Mouse (Mus musculus): ENCODE measurements around the gene Pnpt1.

Pnpt1 gene

DNA sequence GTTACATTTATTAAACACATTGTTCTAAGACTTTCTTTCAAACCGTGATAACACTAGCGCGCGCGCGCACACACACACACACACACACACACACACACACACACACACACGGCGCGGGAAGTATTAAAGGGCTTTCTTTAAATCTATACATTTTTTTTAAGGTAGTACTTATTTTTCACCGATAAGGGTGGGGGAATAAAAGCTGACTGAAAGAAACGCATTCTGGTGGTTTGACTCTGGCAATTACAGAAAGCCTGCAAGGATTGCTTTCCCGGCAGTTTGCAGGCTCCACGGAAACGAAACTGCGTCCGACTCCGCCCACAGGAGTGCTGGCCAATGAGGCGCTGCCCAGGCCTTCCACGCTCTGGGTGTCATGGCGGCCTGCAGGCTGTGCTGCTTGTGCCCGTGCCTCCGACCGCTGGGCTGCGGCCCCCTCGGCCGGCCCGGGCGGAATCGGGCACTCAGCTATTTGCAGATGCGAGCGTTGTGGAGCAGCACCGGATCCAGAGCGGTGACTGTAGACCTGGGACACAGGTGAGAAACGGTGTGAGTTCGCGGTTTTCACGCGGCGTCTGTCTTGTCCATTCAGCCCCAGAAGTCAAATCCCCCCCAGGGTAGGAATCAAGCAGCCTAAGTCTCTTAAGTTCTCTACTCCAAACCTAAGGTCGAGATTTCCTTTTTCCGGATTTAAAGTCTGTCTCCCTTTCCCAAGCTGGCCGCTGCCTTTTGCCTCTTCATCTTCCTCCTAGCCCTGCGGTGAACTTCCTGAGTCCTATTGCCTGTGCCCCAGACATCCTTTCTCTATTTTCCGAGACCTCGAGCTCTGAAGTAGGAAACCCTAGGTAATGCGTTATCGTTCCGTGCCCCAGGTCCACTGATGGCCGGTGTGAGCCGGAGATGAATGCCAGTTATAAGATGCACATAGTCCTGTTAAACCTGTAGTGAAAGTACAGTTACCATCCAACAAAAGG, at the start of gene Pnpt1:
TSS of gene Pnpt1 (plus strand) at position 360 of the 971 bp plus-strand sequence.
- DNase-seq (ENCODE audit: low spot score), result peak; percentile 43

- no peak for DNase-seq (ENCODE audit: low spot score)
Observed at GRCm38 (mm10) chr11:29092403-29092802, 38.1 kb upstream of the Pnpt1 start.

- no peak for DNase-seq (ENCODE audit: low spot score)
Observed at GRCm38 (mm10) chr11:29098926-29099325, 31.6 kb upstream of the Pnpt1 start.

GRCm38 (mm10) chr11:29129862-29130384, 621 bp upstream of the Pnpt1 start:
- DNase-seq (ENCODE audit: low spot score), result no peak

GRCm38 (mm10) chr11:29140671-29141070, 10.1 kb downstream of the Pnpt1 start:
- DNase-seq (ENCODE audit: low spot score), result no peak

DNA sequence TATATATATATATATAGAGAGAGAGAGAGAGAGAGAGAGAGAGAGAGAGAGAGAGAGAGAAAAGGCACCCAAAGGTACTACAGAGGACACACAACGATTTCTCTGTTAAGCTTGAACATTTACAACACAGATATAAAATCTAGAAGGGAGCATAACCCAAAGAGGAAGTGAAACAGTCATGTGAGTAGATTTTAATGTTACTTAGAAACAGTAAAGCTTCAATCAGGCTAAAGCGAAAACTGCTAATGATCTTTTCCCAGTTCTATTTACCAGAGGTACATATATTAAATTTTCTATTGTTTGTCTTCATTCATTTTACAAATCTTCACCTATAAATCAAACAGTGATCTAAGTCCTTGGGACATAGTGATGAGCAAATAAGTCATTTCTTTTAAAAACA, 18.4 kb downstream of the Pnpt1 start:
- DNase-seq (ENCODE audit: low spot score), result no peak

- no peak for DNase-seq (ENCODE audit: low spot score)
Observed at GRCm38 (mm10) chr11:29163569-29163968, 33.0 kb downstream of the Pnpt1 start.

- peak; percentile 9 for DNase-seq (ENCODE audit: low spot score)
Observed at GRCm38 (mm10) chr11:29171959-29172391, 41.4 kb downstream of the Pnpt1 start.

DNA sequence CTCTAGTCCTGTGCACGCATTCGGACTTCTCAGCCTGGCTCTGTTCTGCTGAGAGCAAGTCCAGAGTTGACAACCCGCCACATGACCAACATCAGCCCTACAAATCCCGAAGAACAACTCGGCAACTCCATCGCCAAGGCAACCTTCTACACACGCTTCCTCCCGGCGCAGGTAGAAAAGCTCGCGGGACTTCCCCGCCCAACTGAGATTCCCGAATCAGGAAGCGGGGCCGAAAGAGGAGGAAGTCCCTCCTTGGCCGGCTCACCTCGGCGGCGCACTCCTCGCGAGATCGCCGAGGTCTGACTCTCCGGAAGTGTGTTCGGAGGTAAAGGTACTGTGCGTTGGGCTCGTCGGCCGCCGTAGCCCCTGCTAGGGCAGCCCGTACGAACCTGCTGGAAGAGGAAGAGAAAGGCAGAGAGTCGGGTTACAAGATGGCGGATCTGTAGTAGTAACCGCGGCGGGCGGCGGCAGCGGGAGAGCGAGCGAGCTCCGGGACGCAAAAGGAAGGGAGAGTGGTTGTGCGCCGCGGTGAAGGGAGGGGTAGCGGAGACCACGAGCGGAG, 42.1 kb downstream of the Pnpt1 start, which contains the start of gene Ppp4r3b:
TSS of gene Ppp4r3b (plus strand) at position 328 of the 562 bp plus-strand sequence.
- peak; percentile 89 for DNase-seq (ENCODE audit: low spot score)

DNA sequence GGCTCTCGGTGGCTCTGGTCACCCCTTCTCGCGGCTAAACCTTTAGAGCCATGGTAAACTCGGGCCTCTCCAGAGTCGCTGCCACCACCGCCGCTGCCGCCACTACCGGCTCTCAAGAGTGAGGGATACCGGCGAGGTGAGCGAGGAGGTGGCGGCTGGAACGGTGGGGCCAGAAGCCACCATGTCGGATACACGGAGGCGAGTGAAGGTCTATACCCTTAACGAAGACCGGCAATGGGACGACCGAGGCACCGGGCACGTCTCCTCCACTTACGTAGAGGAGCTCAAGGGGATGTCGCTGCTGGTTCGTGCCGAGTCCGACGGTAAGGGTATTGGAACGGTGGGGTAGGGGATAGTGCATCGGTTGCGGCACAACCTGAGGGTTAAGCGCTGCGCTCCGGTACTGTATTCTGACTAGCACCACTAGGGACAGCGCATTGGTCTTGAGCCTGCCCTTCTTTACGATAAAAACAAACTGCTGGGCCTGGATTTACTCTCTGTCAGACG, 42.6 kb downstream of the Pnpt1 start:
- DNase-seq (ENCODE audit: low spot score), result peak; percentile 12

DNA sequence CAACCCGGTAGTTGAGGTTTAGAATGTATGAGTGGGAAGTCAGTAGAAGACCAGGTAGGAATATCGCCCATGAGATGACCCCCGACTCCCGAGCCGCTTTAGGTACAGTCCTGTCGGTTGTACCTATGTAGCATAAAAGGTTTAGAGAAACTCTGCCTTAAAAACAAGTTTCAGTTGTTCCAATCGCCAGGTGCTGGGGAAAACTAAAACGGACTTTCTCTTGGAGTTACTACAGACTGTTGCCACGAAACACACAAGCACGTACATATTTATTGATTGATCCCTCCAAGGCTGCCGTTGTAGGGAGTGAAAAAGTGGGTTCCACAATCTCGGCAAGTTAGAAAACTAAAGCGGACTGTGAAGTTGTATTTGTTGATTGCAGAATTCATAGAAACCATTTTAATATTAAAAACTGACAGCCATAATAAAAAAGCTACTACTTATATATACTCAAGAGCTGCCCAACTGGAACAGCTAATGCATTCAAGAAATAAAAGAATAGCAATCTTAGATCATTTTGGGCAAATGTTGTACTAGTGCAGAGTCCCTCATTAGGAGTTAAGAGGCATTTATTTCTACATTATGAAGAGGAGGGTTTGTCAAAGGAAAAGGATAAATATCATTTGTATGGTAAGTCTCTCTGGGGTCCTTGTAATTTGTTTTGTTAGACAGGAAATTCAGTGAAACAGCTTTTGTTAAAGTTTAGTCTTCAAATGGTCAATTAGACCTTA, 43.3 kb downstream of the Pnpt1 start:
- no peak for DNase-seq (ENCODE audit: low spot score)

DNA sequence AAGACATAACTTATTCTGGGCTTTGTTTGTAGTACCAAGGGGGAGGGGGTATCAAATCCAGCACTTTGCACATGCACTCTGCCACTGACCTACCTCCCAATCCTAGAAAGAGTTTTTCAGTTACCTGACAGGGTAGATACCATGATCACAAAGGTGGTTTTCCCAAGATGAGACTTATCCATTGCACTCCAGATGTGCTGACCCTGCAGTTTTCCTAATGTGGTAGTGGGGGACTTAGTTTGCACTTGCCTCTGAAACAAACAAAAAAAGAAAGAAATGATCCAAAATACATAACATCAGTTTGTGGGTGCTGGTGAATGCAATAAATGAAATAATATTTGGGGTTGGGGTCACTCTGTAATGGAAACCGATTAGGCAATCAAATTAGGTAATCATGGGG, 48.8 kb downstream of the Pnpt1 start:
- no peak for DNase-seq (ENCODE audit: low spot score)

DNA sequence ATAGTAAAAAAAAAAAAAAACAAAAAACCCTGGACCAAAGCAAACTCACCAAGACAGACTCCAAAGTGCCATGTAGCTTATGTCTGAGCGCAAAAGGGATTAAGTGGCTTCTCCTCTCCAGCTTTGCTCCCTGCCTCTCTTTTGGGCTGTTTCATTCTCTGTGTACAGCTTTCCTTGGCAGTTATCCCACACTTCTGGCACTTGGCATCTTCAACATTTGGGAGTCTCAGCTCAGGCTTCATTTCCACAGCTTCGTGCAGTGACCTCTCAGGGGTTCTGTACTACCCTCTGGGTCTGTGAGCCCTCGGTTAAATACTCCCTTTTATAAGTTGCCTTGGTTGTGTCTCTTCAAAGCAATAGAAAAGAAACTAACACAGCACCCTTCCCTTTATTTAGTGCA, 50.1 kb downstream of the Pnpt1 start:
- DNase-seq (ENCODE audit: low spot score), result no peak

DNA sequence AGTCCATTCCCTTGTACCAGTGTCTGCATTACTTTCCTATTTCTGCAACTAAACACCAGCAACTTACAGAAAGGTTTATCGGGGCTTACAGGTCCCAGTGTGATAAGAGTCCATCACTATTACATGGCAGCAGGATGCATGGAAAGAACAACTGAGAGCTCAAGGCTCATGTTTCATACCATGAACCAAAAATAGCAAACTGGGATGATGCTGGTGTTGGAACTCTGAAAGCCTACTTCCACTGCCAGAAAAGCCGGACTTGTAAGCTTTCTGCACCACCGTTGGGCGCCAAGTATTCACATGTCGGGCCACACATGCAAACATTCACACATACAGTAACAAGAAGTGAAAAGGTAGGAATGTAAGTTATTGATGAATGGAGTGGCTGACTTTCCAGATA, 51.2 kb downstream of the Pnpt1 start:
- no peak for DNase-seq (ENCODE audit: low spot score)

GRCm38 (mm10) chr11:29188981-29189380, 58.4 kb downstream of the Pnpt1 start:
- no peak for DNase-seq (ENCODE audit: low spot score)

DNA sequence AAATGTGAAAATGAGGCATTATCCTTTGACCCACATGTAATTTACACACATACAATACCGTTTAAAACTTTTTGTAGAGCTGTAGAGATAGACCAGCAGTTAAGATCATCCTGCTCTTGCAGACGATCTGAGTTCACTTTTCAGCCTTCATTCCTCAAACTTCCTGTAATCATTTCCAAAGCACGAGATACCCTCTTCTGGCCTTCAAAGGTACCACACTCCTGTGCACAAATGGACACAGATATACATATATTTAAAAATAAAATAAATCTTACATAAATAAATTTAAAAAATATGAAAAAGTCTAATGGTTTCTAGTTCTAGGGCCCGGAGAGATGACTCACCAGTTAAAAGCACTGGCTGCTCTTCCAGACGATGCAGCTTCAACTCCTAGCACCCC, 73.1 kb downstream of the Pnpt1 start:
- DNase-seq (ENCODE audit: low spot score), result no peak

GRCm38 (mm10) chr11:29209774-29210173, 79.2 kb downstream of the Pnpt1 start:
- DNase-seq (ENCODE audit: low spot score), result no peak

Data from urinary bladder, postnatal 10 days (tissue).